21 mouse cellular contexts compared by ENCODE assay signal in the genomic region with DNA sequence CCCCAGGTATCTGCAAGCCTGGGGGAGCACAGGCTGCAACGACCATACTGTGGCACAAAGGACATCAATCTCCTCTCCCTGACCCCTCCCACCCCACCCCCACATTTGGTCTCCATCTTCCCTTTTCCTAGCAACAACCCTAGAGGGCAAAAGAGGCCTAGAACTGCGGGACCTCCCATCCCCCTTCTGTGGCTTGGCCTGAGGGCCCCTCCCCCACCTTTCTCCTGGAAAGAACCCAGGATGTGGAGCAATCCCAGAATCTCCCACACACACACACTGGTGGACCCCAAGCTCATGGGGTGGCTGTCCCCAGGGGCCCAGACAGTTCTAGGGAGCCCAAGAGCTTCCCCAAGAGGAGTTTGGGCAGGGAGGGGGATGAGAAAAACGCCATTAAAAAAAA. TPM values are rescaled to one million over a fixed set of nuclear protein-coding genes. Genes with fewer than 3 reads are reported as not detected.
DNase-seq lines count a peak whose midpoint lies in the region; ATAC-seq and TF ChIP-seq lines count a peak whose summit lies in the region.
"Had no signal": no experiment of that assay in that cellular context is flagged by ENCODE, and none has a peak within 500 bp of the region (broad histone marks: within the 10 kb centered on the region; RNA-seq: fewer than 3 reads in every experiment).

No protein-coding gene starts in this region.

- TF ChIP-seq RAD21 in CH12.LX (IDR thresholded peaks at IDR 0.05; ENCODE audit: low read depth, low read length): no peak

- no peak for ATAC-seq in forebrain, embryonic 13.5 days
- ATAC-seq: activated CD4-positive, CD25-positive, alpha-beta regulatory T cell, adult 4 months; liver, embryonic 12.5 days had no signal

- H3K9ac ChIP-seq in CH12.LX (ENCODE audit: insufficient read depth, low read depth): no peak overlapping the region
- no peak overlapping the region for H3K9ac ChIP-seq in forebrain, embryonic 13.5 days
- H3K9ac ChIP-seq: hindbrain, embryonic 13.5 days; limb, embryonic 12.5 days; liver, embryonic 12.5 days; lung, embryonic 14.5 days had no signal

- no peak overlapping the region for H3K27ac ChIP-seq in CH12.LX (ENCODE audit: insufficient read depth, low read depth)
- H3K27ac ChIP-seq in forebrain, embryonic 13.5 days: no peak overlapping the region
- no peak overlapping the region for H3K27ac ChIP-seq in thymus, adult 2 months (ENCODE audit: control insufficient read depth, insufficient read depth, low read length)
- H3K27ac ChIP-seq: heart, adult 2 months; hindbrain, embryonic 13.5 days; limb, embryonic 12.5 days; liver, embryonic 12.5 days; midbrain, embryonic 10.5 days had no signal

- no peaks in the 10 kb centered on the region for H3K27me3 ChIP-seq in CH12.LX (replicated peaks)
- peaks cover 37% of the 10 kb centered on the region for H3K27me3 ChIP-seq in E14TG2a.4 (ENCODE audit: insufficient read depth, low read length)
- H3K27me3 ChIP-seq in forebrain, embryonic 13.5 days: peaks cover 16% of the 10 kb centered on the region
- H3K27me3 ChIP-seq in thymus, adult 2 months (ENCODE audit: control insufficient read depth, insufficient read depth, low read length): peaks cover 3% of the 10 kb centered on the region; the same call in 1 of the 2 replicates

- H3K9me3 ChIP-seq in CH12.LX (replicated peaks; ENCODE audit: low read length) (no peaks in the 10 kb centered on the region), E14TG2a.4 (ENCODE audit: low read length) (no peaks in the 10 kb centered on the region)
- H3K9me3 ChIP-seq in forebrain, embryonic 13.5 days (replicated peaks): no peaks in the 10 kb centered on the region
- H3K9me3 ChIP-seq: hindbrain, embryonic 13.5 days; limb, embryonic 12.5 days; liver, embryonic 12.5 days; midbrain, embryonic 10.5 days had no signal

- TF ChIP-seq CTCF in CH12.LX (conservative IDR thresholded peaks at IDR 0.05 in 1 of 2, IDR thresholded peaks at IDR 0.05 in 1 of 2; ENCODE audit: low read depth in 2 of 2, low read length in 2 of 2): no peak
- no peak for TF ChIP-seq CTCF in E14TG2a.4 (conservative IDR thresholded peaks at IDR 0.05; ENCODE audit: low read length)
- no peak for TF ChIP-seq CTCF in thymus, adult 2 months (IDR thresholded peaks at IDR 0.05; ENCODE audit: borderline replicate concordance, control insufficient read depth, extremely low read depth, insufficient read depth, low read length, poor library complexity)

- DNase-seq in heart, adult 11 months: peak; percentile 89
- no peak for DNase-seq in heart, postnatal 10 days
- DNase-seq in CH12.LX (ENCODE audit: extremely low read depth): no peak
- DNase-seq in ZHBTc4 (ENCODE audit: low read depth, low spot score): peak; percentile 42
- DNase-seq in thymus, adult 2 months: no peak
- DNase-seq: adrenal gland, postnatal 10 days; gastrocnemius, postnatal 10 days; heart, adult 2 months; lung, embryonic 14.5 days; lung, postnatal 4 days; right cerebral cortex, postnatal 14 days; spleen, adult 18-20 months; thymus, adult 18-20 months had no signal

- H3K4me3 ChIP-seq in CH12.LX (replicated peaks in 1 of 3; ENCODE audit: low read depth in 2 of 3, low read length in 2 of 3, poor library complexity in 1 of 3) (no peak overlapping the region), E14TG2a.4 (replicated peaks; ENCODE audit: low read length) (peak overlapping the region; percentile 43; the same call in 1 of the 2 replicates)
- H3K4me3 ChIP-seq in forebrain, embryonic 13.5 days: no peak overlapping the region
- no peak overlapping the region for H3K4me3 ChIP-seq in thymus, adult 2 months (ENCODE audit: control insufficient read depth, insufficient read depth, low read length)
- H3K4me3 ChIP-seq: heart, adult 2 months; hindbrain, embryonic 13.5 days; liver, embryonic 12.5 days had no signal

- no peak overlapping the region for H3K4me2 ChIP-seq in CH12.LX (ENCODE audit: insufficient read depth, low read depth, poor library complexity, severe bottlenecking)
- no peak overlapping the region for H3K4me2 ChIP-seq in forebrain, embryonic 13.5 days
- H3K4me2 ChIP-seq: hindbrain, embryonic 13.5 days; liver, embryonic 12.5 days; lung, embryonic 14.5 days had no signal

- in situ Hi-C loops in CH12.LX (cut with MboI; ENCODE audit: low pct_ligation_motif_present, low pct_unique_long_range_greater_than_20kb, low sequenced_read_pairs): no loop called here

- peaks cover 33 to 64% of the 10 kb centered on the region in 2 experiments for H3K36me3 ChIP-seq in CH12.LX (replicated peaks in 1 of 2; ENCODE audit: control insufficient read depth in 1 of 2, insufficient read depth in 1 of 2, low read length in 1 of 2)
- H3K36me3 ChIP-seq in E14TG2a.4 (ENCODE audit: insufficient read depth, low read length): peaks cover 44% of the 10 kb centered on the region
- peaks cover 45% of the 10 kb centered on the region for H3K36me3 ChIP-seq in forebrain, embryonic 13.5 days (ENCODE audit: poor library complexity, severe bottlenecking)
- H3K36me3 ChIP-seq in thymus, adult 2 months (ENCODE audit: control insufficient read depth, insufficient read depth, low read length): peaks cover 19% of the 10 kb centered on the region

- TF ChIP-seq EP300 in CH12.LX (IDR thresholded peaks at IDR 0.05; ENCODE audit: low read length): no peak

- H3K79me2 ChIP-seq in CH12.LX (replicated peaks; ENCODE audit: control insufficient read depth, extremely low read depth, insufficient read depth, poor library complexity, severe bottlenecking): no peaks in the 10 kb centered on the region

- H3K4me1 ChIP-seq in CH12.LX (ENCODE audit: control insufficient read depth in 1 of 2, insufficient read depth in 2 of 2) (peaks cover 7 to 15% of the 10 kb centered on the region in 2 experiments), E14TG2a.4 (replicated peaks; ENCODE audit: low read depth, low read length) (peaks cover 63% of the 10 kb centered on the region)
- H3K4me1 ChIP-seq in forebrain, embryonic 13.5 days: peaks cover 30% of the 10 kb centered on the region
- H3K4me1 ChIP-seq in thymus, adult 2 months (replicated peaks; ENCODE audit: control insufficient read depth, insufficient read depth, low read length): peaks cover 5% of the 10 kb centered on the region

- no peak for TF ChIP-seq POLR2A in CH12.LX (IDR thresholded peaks at IDR 0.05; ENCODE audit: low read depth, low read length)
- no peak for TF ChIP-seq POLR2A in thymus, adult 2 months (IDR thresholded peaks at IDR 0.05; ENCODE audit: control insufficient read depth, extremely low read depth, insufficient read depth, low read length, poor library complexity)

- WGBS in forebrain, embryonic 13.5 days: 16% methylated on average over 3 of the region's 3 CpGs
- 83% methylated on average over 3 of the region's 3 CpGs for WGBS in thymus, adult 2 months

- intact Hi-C loops in heart, postnatal 10 days (cut with DNase I): no loop called here

- dilution Hi-C loops in CH12.LX (cut with MboI; ENCODE audit: extremely low pct_ligation_motif_present, extremely low pct_unique_long_range_greater_than_20kb, low sequenced_read_pairs): no loop called here

TF ChIP-seq in CH12.LX, 34 proteins besides CTCF, POLR2A, EP300 and RAD21:
- 0 out of 2 replicates have a peak, but pooled peaks have one; percentile 27 for TF ChIP-seq CHD2 (IDR thresholded peaks at IDR 0.05; ENCODE audit: low read length)
- TF ChIP-seq USF2 (conservative IDR thresholded peaks at IDR 0.05; ENCODE audit: low read depth, low read length): no peak

RNA-seq across cellular contexts. Expression of a gene that starts 1.7 kb away (rescaled TPM):
- 10 to 100 TPM; 13.8 to 18.8 TPM for total RNA-seq in heart, postnatal 10 days (2021)
- total RNA-seq in CH12.LX (2012; rRNA removed) (0.08 TPM in 2 replicates), CH12.LX (2014; rRNA removed) (0.05 TPM in 1 of 2 replicates, not detected in the other)
- polyA plus RNA-seq in CH12.LX (2012; ENCODE audit: insufficient read length, low read depth): 0.27 and 0.65 TPM in 2 replicates
- polyA plus RNA-seq in forebrain, embryonic 13.5 days (2015; fragmentation: Nextera tagmentation; extraction: Ambion mirVana): 9.8 and 12.4 TPM in 2 replicates
- polyA plus RNA-seq in thymus, adult 2 months (2012; rRNA removed): 21.8 and 22.0 TPM in 2 replicates

RNA-seq across cellular contexts. Expression of a gene that starts 8.1 kb away (rescaled TPM):
- total RNA-seq in heart, postnatal 10 days (2021): 100 to 1,000 TPM; 129 to 134 TPM
- total RNA-seq in CH12.LX (2012; rRNA removed) (38.2 and 48.1 TPM in 2 replicates), CH12.LX (2014; rRNA removed) (40.8 and 54.5 TPM in 2 replicates)
- 60.1 and 81.6 TPM in 2 replicates for polyA plus RNA-seq in CH12.LX (2012; ENCODE audit: insufficient read length, low read depth)
- polyA plus RNA-seq in forebrain, embryonic 13.5 days (2015; fragmentation: Nextera tagmentation; extraction: Ambion mirVana): 4.2 and 4.4 TPM in 2 replicates
- 297 and 310 TPM in 2 replicates for polyA plus RNA-seq in thymus, adult 2 months (2012; rRNA removed)

RNA-seq across cellular contexts. Expression of a gene that starts 51.4 kb away (rescaled TPM):
- 1 to 10 TPM; 3.7 to 4.0 TPM for total RNA-seq in heart, postnatal 10 days (2021)
- 18.5 and 19.9 TPM in 2 replicates for total RNA-seq in CH12.LX (2012; rRNA removed)
- total RNA-seq in CH12.LX (2014; rRNA removed): 27.3 and 30.2 TPM in 2 replicates
- polyA plus RNA-seq in CH12.LX (2012; ENCODE audit: insufficient read length, low read depth): 27.2 and 28.4 TPM in 2 replicates
- 51.2 and 59.0 TPM in 2 replicates for polyA plus RNA-seq in forebrain, embryonic 13.5 days (2015; fragmentation: Nextera tagmentation; extraction: Ambion mirVana)
- polyA plus RNA-seq in thymus, adult 2 months (2012; rRNA removed): 14.0 and 17.7 TPM in 2 replicates
- total RNA-seq: neutrophil, adult 5-6 weeks had no signal

Comparison
In these comparisons a context has a peak if more than half of its experiments do, and no peak if none do; other contexts are left out.
1. DNase-seq: peak in heart, adult 11 months (single experiment) and ZHBTc4 (single experiment); none in heart, postnatal 10 days (0 of 2), CH12.LX (single experiment) and thymus, adult 2 months (single experiment).
2. RNA of a gene that starts 8.1 kb away (polyA plus RNA-seq): 297 to 310 TPM in thymus, adult 2 months and 60.1 to 81.6 TPM in CH12.LX; 4.2 to 4.4 TPM in forebrain, embryonic 13.5 days; every median in the first group is over 10 times any median in the second.